Mouse (Mus musculus): Measurements from ENCODE around the gene Hspb7. TPM values are rescaled to one million over a fixed set of nuclear protein-coding genes. Genes with fewer than 3 reads are reported as not detected.

The Hspb7 gene
- polyA plus RNA-seq, 1 experiment from 2014 or later = not detected

DNA sequence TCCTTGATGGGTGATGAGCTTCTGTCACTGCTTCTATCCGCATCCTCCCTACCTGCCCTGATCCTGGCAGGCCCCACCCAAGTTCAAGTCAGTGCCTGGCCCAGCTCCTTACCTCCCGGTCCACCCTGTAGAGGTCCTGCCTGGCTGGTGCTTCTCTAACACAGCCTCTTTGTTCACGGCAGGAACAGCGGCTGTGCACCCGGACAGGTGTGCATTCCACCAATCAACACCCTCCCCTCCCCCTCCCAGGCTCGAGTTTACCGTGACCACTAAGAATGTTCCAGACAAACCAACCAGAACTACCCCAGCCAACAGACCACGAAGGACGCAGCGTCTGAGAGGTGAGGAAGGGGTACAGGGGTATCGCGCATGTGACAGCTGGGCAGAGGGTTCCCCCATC, 22.0 kb upstream of the Hspb7 start, which contains the start of gene Clcnka:
Gene Clcnka, minus strand, starts transcription at position 180 of the 400 bp plus-strand sequence.
- 70% methylated on average over 12 of the region's 12 CpGs for WGBS
- Histone ChIP-seq H3K4me1 (peaks cover 8% of the 10 kb centered on the region), H3K27ac (replicated peaks) (no peak within 1 kb of the TSS), H3K9me3 (replicated peaks) (no peaks in the 10 kb centered on the region), H3K36me3 (no peaks in the 10 kb centered on the region), H3K27me3 (ENCODE audit: low read depth, poor library complexity, severe bottlenecking) (peaks cover 40% of the 10 kb centered on the region), H3K4me3 (no peak within 1 kb of the TSS)
- DNase-seq (ENCODE audit: low spot score) = no peak

DNA sequence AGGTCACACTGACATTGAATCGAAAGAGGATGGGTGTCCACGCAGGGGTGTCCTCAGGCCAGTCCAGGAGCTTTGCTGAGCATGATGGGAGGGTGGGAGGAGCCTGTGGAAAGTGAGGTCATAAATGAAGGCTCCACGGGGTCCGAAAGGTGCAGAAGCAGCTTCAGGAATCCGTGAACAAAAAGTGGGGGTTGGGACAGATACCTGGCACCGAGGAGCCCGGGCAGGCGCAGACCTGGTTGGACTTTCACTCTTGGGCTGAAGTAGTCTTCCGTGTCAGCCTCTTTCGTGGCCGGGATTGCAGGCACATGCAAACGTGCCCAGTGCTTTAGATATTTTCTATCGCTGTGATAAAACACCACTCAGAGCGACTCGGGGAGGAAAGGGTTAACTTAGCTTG, 20.4 kb upstream of the Hspb7 start:
- H3K27ac ChIP-seq (replicated peaks) = no peak overlapping the region
- peaks cover 37% of the 10 kb centered on the region for H3K27me3 ChIP-seq (ENCODE audit: low read depth, poor library complexity, severe bottlenecking)
- DNase-seq (ENCODE audit: low spot score) = no peak
- no peak overlapping the region for H3K4me3 ChIP-seq
- peaks cover 7% of the 10 kb centered on the region for H3K4me1 ChIP-seq
- WGBS = 87% methylated on average over 15 of the region's 15 CpGs
- H3K36me3 ChIP-seq = no peaks in the 10 kb centered on the region
- no peaks in the 10 kb centered on the region for H3K9me3 ChIP-seq (replicated peaks)

DNA sequence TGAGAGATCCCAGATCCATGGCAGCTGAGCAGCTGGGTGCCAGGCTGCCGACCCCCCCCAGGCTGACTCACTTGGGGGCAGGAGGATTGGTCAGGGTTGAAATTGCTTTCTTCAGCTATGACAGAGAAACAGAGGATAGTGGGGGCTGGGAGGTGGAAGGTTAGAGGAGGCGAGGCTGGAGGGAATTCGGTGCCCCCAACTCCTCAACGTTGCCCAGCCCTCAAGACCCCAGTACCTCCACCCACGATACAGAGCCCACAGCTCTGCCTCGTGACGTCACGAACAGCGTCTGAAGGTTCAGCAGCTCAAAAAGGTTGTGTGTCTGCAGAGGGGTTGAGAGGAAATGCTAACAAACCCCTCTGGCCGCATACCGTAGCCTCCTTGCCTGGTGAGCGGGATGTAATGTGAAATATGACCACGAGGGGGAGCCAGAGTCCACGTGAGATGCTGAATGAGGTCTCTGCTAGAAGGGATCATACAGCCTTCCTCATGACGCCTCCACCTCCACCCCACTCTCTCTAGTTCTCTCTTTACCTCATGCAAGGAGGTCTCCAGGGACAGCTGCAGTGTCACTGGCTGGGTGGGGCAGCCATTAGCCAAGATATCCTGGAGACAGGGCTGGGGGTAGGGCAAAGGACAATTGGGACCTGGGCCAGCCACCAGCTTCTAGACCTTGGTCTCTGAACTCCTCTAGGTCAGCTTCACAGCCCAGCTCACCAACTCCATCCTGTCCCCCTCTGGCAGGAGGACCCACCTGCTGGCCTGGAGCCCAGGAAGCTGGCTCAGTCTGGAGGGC, 15.9 kb upstream of the Hspb7 start:
- DNase-seq (ENCODE audit: low spot score) = peak; percentile 87
- H3K4me3 ChIP-seq = no peak overlapping the region
- H3K27ac ChIP-seq (replicated peaks) = no peak overlapping the region
- 16% methylated on average over 15 of the region's 15 CpGs for whole genome bisulfite sequencing
- no peaks in the 10 kb centered on the region for H3K9me3 ChIP-seq (replicated peaks)
- peaks cover 10% of the 10 kb centered on the region for H3K4me1 ChIP-seq
- peaks cover 16% of the 10 kb centered on the region for H3K27me3 ChIP-seq (ENCODE audit: low read depth, poor library complexity, severe bottlenecking)
- H3K36me3 ChIP-seq = no peaks in the 10 kb centered on the region

- H3K27ac ChIP-seq (replicated peaks) = no peak overlapping the region
- H3K4me3 ChIP-seq = no peak overlapping the region
- H3K4me1 ChIP-seq = peaks cover 10% of the 10 kb centered on the region
- no peaks in the 10 kb centered on the region for H3K36me3 ChIP-seq
- 81% methylated on average over 3 of the region's 3 CpGs for WGBS
- no peaks in the 10 kb centered on the region for H3K9me3 ChIP-seq (replicated peaks)
- peaks cover 16% of the 10 kb centered on the region for H3K27me3 ChIP-seq (ENCODE audit: low read depth, poor library complexity, severe bottlenecking)
- no peak for DNase-seq (ENCODE audit: low spot score)
Observed at GRCm38 (mm10) chr4:141405314-141405622, 15.3 kb upstream of the Hspb7 start.

DNA sequence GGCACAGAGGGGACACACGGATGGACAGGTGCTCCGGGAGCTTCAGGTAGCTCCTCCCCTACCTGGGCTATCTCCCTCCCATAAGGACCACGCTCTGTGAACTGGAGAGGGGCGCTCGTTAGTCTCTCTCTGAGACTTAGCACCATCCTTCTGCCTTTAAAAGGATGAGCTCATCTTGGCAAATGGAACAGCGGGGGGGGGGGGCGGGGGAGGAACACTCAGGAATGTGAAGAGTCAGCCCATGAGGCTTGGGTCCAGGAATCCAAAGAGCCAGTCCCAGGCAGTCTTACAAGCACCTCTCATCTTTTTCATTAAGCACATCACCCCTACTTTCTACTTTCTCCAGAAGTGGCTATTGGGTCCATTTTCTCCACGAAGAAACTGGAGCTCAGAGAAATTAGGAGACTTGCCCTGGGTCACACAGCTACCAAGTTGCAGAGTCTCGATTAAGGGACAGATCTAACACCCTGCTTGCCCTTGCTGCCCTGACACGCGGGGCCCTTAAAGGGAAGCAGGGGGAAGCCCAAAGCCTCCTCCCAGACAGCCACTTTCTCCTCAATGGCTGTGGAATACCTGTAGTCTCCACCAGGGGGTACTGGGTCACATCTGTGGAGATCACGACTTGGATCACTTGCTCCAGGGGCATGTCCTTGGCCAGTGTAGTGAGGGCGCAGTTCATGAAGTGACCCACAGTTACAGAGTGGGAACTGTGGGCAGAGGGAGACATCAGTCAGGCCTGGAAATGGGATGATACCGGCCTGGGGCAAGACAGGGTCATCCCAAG, 13.9 kb upstream of the Hspb7 start:
- Histone ChIP-seq H3K27ac (replicated peaks) (no peak overlapping the region), H3K4me1 (peaks cover 13% of the 10 kb centered on the region), H3K4me3 (no peak overlapping the region), H3K27me3 (ENCODE audit: low read depth, poor library complexity, severe bottlenecking) (peaks cover 22% of the 10 kb centered on the region), H3K36me3 (no peaks in the 10 kb centered on the region), H3K9me3 (replicated peaks) (no peaks in the 10 kb centered on the region)
- whole genome bisulfite sequencing = 51% methylated on average over 14 of the region's 14 CpGs
- DNase-seq (ENCODE audit: low spot score) = no peak

- DNase-seq (ENCODE audit: low spot score) = no peak
- Histone ChIP-seq H3K27me3 (ENCODE audit: low read depth, poor library complexity, severe bottlenecking) (peaks cover 26% of the 10 kb centered on the region), H3K4me3 (no peak overlapping the region), H3K4me1 (peaks cover 13% of the 10 kb centered on the region), H3K36me3 (no peaks in the 10 kb centered on the region), H3K9me3 (replicated peaks) (no peaks in the 10 kb centered on the region), H3K27ac (replicated peaks) (no peak overlapping the region)
- 88% methylated on average over 3 of the region's 3 CpGs for WGBS
Observed at GRCm38 (mm10) chr4:141408577-141408976, 12.0 kb upstream of the Hspb7 start.

DNA sequence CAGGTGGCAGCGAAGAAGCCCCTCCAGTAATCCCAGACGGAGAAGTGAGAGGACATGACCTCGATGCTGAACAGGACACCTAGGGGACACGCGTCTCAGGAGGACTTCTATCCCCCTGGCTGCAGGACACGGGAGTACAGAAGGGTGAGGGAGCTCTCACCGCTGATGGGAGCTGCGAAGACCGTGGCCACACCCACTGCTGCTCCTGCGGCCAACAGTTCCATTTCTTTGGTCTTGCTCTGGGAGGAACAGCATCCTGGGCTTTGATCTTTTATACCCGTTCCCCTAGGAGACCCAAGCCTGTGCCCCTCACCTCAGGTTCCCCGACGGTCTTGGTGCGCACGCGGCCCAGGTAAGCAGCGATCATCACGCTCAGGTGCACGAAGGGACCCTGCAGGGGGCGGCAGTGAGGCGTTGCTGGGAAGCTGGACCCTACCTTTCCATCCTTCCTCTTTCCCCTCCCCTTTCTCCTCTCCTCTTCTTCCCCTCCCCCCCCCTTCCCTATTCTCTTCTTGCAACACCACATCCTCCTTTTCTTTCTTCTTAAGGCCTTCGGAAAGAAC, 9.1 kb upstream of the Hspb7 start:
- no peak overlapping the region for H3K4me3 ChIP-seq
- 17% methylated on average over 22 of the region's 22 CpGs for WGBS
- H3K27me3 ChIP-seq (ENCODE audit: low read depth, poor library complexity, severe bottlenecking) = peaks cover 14% of the 10 kb centered on the region
- H3K27ac ChIP-seq (replicated peaks) = no peak overlapping the region
- H3K9me3 ChIP-seq (replicated peaks) = no peaks in the 10 kb centered on the region
- no peak for DNase-seq (ENCODE audit: low spot score)
- no peaks in the 10 kb centered on the region for H3K36me3 ChIP-seq
- 0 out of 2 replicates have a peak, but pooled peaks cover 8% of the 10 kb centered on the region for H3K4me1 ChIP-seq

DNA sequence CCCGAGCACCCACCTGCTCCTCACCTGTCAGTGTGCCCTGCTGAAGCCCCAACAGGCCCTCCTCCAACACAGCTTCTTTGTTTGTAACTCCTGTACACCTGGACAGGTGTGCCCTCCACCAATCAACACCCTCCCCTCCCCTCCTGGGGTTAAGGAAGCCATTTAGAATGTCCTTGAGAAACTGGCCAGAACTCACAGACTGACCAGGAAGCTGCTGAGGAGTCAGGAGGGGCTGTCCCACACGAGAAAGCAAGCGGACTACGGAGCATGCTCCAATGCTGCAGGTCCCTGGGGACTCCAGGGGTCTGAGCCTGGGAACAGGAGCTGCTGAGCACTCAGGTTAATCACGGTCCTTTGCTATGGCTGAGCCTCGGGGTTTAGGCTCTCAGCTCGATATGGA, 4.7 kb upstream of the Hspb7 start, which contains the start of gene Clcnkb:
Gene Clcnkb, minus strand, starts transcription at position 91 of the 400 bp plus-strand sequence.
- H3K4me1 ChIP-seq = peaks cover 11% of the 10 kb centered on the region; the same call in 1 of the 2 replicates
- 66% methylated on average over 7 of the region's 7 CpGs for WGBS
- H3K4me3 ChIP-seq = no peak within 1 kb of the TSS
- DNase-seq (ENCODE audit: low spot score) = no peak
- H3K27me3 ChIP-seq (ENCODE audit: low read depth, poor library complexity, severe bottlenecking) = peaks cover 11% of the 10 kb centered on the region; the same call in 1 of the 2 replicates
- H3K36me3 ChIP-seq = no peaks in the 10 kb centered on the region
- no peak within 1 kb of the TSS for H3K27ac ChIP-seq (replicated peaks)
- no peaks in the 10 kb centered on the region for H3K9me3 ChIP-seq (replicated peaks)

- DNase-seq (ENCODE audit: low spot score) = no peak
- Histone ChIP-seq H3K36me3 (no peaks in the 10 kb centered on the region), H3K27me3 (ENCODE audit: low read depth, poor library complexity, severe bottlenecking) (peaks cover 35% of the 10 kb centered on the region), H3K9me3 (replicated peaks) (no peaks in the 10 kb centered on the region), H3K27ac (replicated peaks) (no peak overlapping the region), H3K4me1 (peaks cover 8% of the 10 kb centered on the region; the same call in 1 of the 2 replicates), H3K4me3 (no peak overlapping the region)
- 76% methylated on average over 27 of the region's 27 CpGs for WGBS
Observed at GRCm38 (mm10) chr4:141419398-141420191, 984 bp upstream of the Hspb7 start.

- peaks cover 47% of the 10 kb centered on the region for H3K27me3 ChIP-seq (ENCODE audit: low read depth, poor library complexity, severe bottlenecking)
- H3K9me3 ChIP-seq (replicated peaks) = no peaks in the 10 kb centered on the region
- no peaks in the 10 kb centered on the region for H3K36me3 ChIP-seq
- peaks cover 18% of the 10 kb centered on the region for H3K4me1 ChIP-seq
- DNase-seq (ENCODE audit: low spot score) = no peak
- WGBS = 59% methylated on average over 9 of the region's 9 CpGs
- no peak overlapping the region for H3K4me3 ChIP-seq
- no peak overlapping the region for H3K27ac ChIP-seq (replicated peaks)
Observed at GRCm38 (mm10) chr4:141420886-141421285, 307 bp downstream of the Hspb7 start.

DNA sequence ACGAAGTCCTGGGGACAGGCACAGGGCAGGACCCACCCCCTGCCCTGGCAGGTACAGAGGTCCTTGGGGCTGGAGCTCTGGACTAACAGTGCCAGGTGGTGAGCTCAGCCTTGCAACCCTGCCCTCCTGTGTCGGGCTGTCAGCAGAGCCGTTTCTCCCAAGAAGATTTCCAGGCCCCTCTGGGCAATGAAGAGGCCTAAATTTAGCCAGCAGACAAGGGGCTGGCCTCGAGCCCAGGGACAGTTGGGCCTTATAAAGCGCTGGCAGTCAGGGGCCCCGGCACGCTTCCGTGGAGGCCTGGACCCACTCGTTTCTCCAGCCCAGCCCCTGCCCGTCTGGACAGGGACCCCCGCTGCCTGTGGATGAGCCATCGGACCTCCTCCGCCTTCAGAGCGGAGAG, 844 bp downstream of the Hspb7 start:
- H3K4me1 ChIP-seq = peaks cover 24% of the 10 kb centered on the region
- no peak overlapping the region for H3K4me3 ChIP-seq
- H3K27ac ChIP-seq (replicated peaks) = no peak overlapping the region
- H3K36me3 ChIP-seq = no peaks in the 10 kb centered on the region
- 83% methylated on average over 14 of the region's 14 CpGs for WGBS
- peaks cover 53% of the 10 kb centered on the region for H3K27me3 ChIP-seq (ENCODE audit: low read depth, poor library complexity, severe bottlenecking)
- DNase-seq (ENCODE audit: low spot score) = no peak
- no peaks in the 10 kb centered on the region for H3K9me3 ChIP-seq (replicated peaks)

- no peak overlapping the region for H3K27ac ChIP-seq (replicated peaks)
- DNase-seq (ENCODE audit: low spot score) = no peak
- H3K36me3 ChIP-seq = no peaks in the 10 kb centered on the region
- H3K4me1 ChIP-seq = peaks cover 25% of the 10 kb centered on the region
- 77% methylated on average over 5 of the region's 5 CpGs for WGBS
- no peaks in the 10 kb centered on the region for H3K9me3 ChIP-seq (replicated peaks)
- no peak overlapping the region for H3K4me3 ChIP-seq
- peaks cover 67% of the 10 kb centered on the region for H3K27me3 ChIP-seq (ENCODE audit: low read depth, poor library complexity, severe bottlenecking)
Observed at GRCm38 (mm10) chr4:141422841-141423240, 2.3 kb downstream of the Hspb7 start.
